Mouse (Mus musculus) small intestine, adult 2 months (tissue): ENCODE results near the gene Galnt3. TPM values are rescaled to one million over a fixed set of nuclear protein-coding genes. Genes with fewer than 3 reads are reported as not detected.
A peak's percentile ranks its signal among the peaks of the same experiment; 100 is the strongest.

ENCODE experiments used
- H3K27ac ChIP-seq: fragments of 200-500 bp; 2 replicates; pipeline ENCODE4 v1.5.1; 2012; ENCODE audit warnings: low read depth, low read length, control low read depth, inconsistent platforms; ENCODE audit not compliant: insufficient read depth
- H3K27me3 ChIP-seq: fragments of 200-500 bp; 2 replicates; pipeline ENCODE4 v1.6.1; 2012; ENCODE audit warnings: mild to moderate bottlenecking, moderate library complexity, low read length, inconsistent platforms; ENCODE audit not compliant: control insufficient read depth, insufficient read depth
- H3K36me3 ChIP-seq: fragments of 200-500 bp; 2 replicates; pipeline ENCODE4 v1.6.1; 2012; ENCODE audit warnings: mild to moderate bottlenecking, low read length, control low read depth, inconsistent platforms; ENCODE audit not compliant: control insufficient read depth, insufficient read depth
- H3K4me1 ChIP-seq: fragments of 200-500 bp; 2 replicates; pipeline ENCODE4 v1.6.1; 2012; ENCODE audit warnings: low read length, inconsistent platforms, mixed read lengths; ENCODE audit not compliant: control insufficient read depth, insufficient read depth, insufficient read length
- H3K4me3 ChIP-seq: fragments of 200-500 bp; 2 replicates; pipeline ENCODE4 v1.5.1; 2012; ENCODE audit warnings: low read depth, mild to moderate bottlenecking, control low read depth, inconsistent platforms, low read length, moderate library complexity
- CTCF ChIP-seq: fragments of 200-500 bp; IDR thresholded peaks from 2 replicates; pipeline ENCODE4 v1.5.1; 2012; ENCODE audit warnings: low read depth, mild to moderate bottlenecking, control low read depth, inconsistent platforms, low read length, moderate library complexity, mixed read lengths; ENCODE audit not compliant: insufficient replicate concordance, insufficient read length; ENCODE audit errors: extremely low read depth
- POLR2A ChIP-seq: fragments of 200-500 bp; IDR thresholded peaks from 2 replicates; pipeline ENCODE4 v1.6.1; 2012; ENCODE audit warnings: low read depth, mild to moderate bottlenecking, control low read depth, inconsistent platforms, low read length, moderate library complexity
- WGBS: fragments of 180-500 bp; shearing (Covaris S2); methylation state at CpG from one replicate; pipeline ENCODE4 v1.1.7; 2018; 5-methylcytosine and 5-hydroxymethylcytosine counted together
- polyA plus RNA-seq: library from polyadenylated mRNA; depleted of rRNA; stranded (reverse); fragments of >200 nt; gene quantifications from 2 replicates; pipeline ENCODE4 v1.2.3, GENCODE M21; 2012; rRNA removed

Galnt3 gene
- polyA plus RNA-seq: 4.4 and 4.7 TPM in 2 replicates

DNA sequence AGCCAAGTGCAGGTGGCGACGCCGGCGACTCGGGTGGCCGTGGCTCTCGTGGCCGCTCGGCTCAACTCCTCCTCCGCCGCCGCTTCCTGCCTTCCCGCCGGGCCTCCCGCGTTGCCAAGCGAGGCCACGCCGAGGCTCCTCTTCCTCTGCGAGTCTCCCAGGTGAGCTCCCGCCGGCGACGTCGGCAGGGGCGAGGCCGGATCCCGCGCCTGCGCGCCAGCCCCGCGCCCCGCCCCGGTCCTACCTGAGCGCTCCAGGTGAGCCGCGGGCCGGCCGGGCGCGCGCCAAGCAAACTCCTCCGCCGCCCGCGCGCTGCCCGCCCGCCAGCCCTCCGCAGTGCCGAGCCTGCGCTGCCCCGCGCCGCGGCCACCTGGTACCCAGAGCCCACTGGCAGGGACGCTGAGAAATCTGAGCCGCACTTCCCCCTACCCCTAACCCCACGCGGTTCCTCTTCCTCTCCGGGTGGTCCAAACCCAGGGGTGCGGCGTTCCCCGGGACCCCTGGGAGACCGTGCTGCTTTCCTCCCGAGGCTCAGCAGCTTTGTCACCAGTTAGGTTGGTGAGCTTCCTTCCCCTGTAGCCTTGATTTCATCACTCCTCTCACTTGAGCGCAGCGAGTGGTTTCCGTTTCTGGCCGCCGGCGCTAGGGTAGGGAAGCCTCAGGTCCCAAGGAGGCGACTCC, at the start of gene Galnt3:
Gene Galnt3, minus strand, starts transcription at position 404 of the 681 bp plus-strand sequence.
- 0 out of 2 replicates have a peak, but pooled peaks cover 3% of the 10 kb centered on the region for H3K27me3 ChIP-seq
- TF ChIP-seq CTCF: no peak
- no peak for TF ChIP-seq POLR2A
- peak within 1 kb of the TSS; percentile 19; the same call in 1 of the 2 replicates for H3K27ac ChIP-seq
- H3K36me3 ChIP-seq: no peaks in the 10 kb centered on the region
- no peaks in the 10 kb centered on the region for H3K4me1 ChIP-seq
- under 1% methylated on average over 74 of the region's 74 CpGs for WGBS
- peak within 1 kb of the TSS; percentile 90 for H3K4me3 ChIP-seq

DNA sequence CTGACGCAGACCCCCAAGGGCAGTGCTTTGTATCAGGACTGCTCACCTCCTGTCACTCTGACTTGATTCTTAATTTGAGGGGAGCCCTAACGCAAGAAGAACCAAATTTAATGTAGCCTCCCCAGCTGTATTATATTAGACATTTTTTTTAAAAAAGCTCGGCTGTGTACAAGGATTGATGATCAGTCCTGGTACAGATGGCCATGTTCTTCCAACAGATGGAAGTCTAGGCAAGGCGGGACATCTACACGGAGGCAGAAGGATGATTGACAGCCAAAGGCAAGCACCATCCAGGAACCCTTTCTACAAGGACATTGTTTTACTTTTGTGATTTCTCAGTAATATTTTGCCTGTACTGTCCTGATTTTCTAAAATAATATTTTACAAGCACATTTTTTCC, 48.3 kb upstream of the Galnt3 start:
- WGBS: 76% methylated on average over 5 of the region's 5 CpGs
- Histone ChIP-seq H3K4me1 (no peaks in the 10 kb centered on the region), H3K27ac (no peak overlapping the region), H3K4me3 (no peak overlapping the region), H3K27me3 (no peaks in the 10 kb centered on the region), H3K36me3 (no peaks in the 10 kb centered on the region)
- TF ChIP-seq CTCF: no peak
- no peak for TF ChIP-seq POLR2A

DNA sequence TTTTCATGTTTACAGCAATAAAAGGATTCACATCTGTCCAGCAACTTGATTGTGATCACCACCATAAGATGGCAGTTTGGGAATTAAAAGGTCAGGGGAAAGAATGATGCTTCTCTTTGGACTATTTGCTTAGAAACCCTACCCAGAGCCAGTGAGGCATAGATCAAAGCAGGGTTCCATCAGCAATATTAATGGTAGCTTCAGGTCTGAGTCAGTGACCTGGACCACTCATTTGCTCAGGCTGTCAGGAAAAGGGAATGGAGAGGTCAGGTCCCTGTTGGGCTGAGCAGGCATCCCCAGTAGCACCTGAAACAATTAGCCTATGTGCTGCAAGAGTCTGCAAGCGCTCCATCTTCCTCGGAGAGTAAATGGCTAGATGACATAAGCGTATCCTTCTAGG, 46.8 kb upstream of the Galnt3 start:
- WGBS: 93% methylated on average over 3 of the region's 3 CpGs
- Histone ChIP-seq H3K4me1 (no peaks in the 10 kb centered on the region), H3K4me3 (no peak overlapping the region), H3K36me3 (no peaks in the 10 kb centered on the region), H3K27ac (no peak overlapping the region), H3K27me3 (no peaks in the 10 kb centered on the region)
- TF ChIP-seq POLR2A: no peak
- no peak for TF ChIP-seq CTCF

DNA sequence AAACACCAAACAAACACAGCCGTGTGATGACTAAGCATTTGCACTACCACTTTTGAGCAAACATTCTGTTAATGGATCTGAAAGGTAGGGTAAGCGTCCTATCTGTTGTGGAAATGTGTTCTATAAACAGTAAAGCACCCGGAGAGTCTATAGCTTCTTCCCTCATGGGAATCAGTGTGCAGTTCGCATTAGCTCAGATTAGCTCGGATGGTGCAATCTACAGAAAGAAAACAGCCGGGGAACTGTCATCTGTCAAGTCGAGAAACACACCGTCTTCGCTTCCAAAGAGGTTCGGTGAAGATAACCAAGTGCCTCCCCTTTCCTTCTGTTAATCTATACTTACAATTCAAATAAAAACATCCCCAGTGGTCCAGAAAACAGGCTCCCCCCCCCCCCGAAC, 45.9 kb upstream of the Galnt3 start:
- WGBS: 60% methylated on average over 11 of the region's 11 CpGs

DNA sequence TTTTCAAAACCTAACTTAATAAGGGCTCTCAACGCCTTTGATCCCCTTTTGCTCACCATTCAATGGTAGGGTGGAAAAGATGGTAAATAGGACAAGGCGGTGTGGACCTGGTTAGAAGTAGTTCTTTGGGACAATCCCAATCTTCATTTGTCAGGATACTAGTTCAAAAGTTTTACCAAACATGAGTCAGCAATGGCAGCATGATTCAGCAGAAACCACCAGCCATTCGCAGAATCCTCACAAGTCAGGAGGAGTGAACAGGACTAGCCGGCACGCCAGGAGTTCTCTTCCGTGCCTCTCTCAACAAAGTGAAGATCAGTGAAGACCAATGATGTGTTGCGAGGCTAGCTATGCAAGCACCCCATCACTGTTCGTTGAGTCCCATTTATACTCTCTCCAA, 40.2 kb upstream of the Galnt3 start:
- whole genome bisulfite sequencing: 90% methylated on average over 8 of the region's 8 CpGs

More for the DNA sequence above, 45.9 kb upstream of the Galnt3 start:
- Histone ChIP-seq H3K36me3 (no peaks in the 10 kb centered on the region), H3K4me1 (no peaks in the 10 kb centered on the region), H3K27ac (no peak overlapping the region), H3K4me3 (no peak overlapping the region), H3K27me3 (no peaks in the 10 kb centered on the region)
- TF ChIP-seq POLR2A: no peak

DNA sequence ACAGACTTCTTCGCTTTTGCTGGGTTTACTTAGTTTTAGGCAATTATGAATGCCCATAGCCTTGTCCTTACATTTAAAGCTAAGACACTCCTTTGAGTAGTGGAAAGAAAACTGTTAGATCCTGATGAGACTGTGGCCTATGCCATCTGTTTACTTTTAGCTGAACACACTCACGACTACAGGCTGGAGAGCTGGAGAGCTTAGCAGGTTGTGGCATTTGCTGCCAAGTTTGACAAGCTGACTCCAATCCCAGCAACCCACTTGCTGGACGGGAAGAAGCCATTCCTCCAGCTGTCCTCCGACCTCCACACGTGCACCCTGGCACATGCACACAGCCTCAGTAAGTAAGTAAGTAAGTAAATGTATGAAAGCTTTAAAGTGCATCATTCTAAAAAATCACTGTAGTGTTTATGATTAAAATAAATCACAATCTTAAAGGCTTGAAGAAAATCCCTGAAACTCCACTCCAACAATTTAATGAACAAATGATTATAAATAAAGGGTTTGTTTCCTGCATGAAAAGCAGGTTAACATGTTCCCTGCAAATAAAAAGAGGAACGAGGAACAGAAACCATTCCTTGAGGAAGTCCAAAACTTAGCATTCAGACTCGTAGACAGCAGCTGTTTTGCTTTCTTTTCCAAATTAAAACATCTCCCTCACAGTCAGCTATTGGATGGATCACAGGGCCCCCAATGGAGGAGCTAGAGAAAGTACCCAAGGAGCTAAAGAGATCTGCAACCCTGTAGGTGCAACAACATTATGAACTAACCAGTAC, 33.5 kb upstream of the Galnt3 start:
- H3K27ac ChIP-seq: no peak overlapping the region
- H3K4me3 ChIP-seq: no peak overlapping the region
- H3K4me1 ChIP-seq: no peaks in the 10 kb centered on the region
- H3K36me3 ChIP-seq: no peaks in the 10 kb centered on the region
- WGBS: 49% methylated on average over 7 of the region's 7 CpGs
- TF ChIP-seq CTCF: no peak
- no peaks in the 10 kb centered on the region for H3K27me3 ChIP-seq

More for the DNA sequence above, 40.2 kb upstream of the Galnt3 start:
- Histone ChIP-seq H3K27me3 (no peaks in the 10 kb centered on the region), H3K4me1 (no peaks in the 10 kb centered on the region), H3K4me3 (no peak overlapping the region), H3K36me3 (no peaks in the 10 kb centered on the region), H3K27ac (no peak overlapping the region)
- TF ChIP-seq CTCF (no peak), POLR2A (no peak)

DNA sequence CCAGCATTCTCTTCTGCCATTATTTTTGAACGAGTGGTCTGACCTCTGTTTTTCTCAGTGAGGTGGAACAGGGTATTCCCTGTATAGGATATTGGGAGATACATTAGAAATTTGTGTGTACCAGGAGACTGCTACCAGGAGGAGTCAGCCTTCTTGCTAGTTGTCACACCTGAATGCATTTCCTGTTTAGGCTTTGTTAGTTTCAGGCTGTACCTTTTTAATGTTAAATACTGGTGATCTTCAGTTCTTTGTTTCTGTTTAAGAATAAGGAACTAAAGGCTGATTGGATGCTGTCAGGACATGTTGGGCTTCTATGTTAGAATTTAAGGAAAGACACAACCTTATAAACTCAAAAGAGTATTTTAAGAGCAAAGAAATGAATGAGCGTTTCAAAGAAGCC, 26.6 kb upstream of the Galnt3 start:
- TF ChIP-seq POLR2A (no peak), CTCF (no peak)
- WGBS: 83% methylated on average over 2 of the region's 2 CpGs

More for the DNA sequence above, 26.6 kb upstream of the Galnt3 start:
- Histone ChIP-seq H3K4me1 (no peaks in the 10 kb centered on the region), H3K27me3 (no peaks in the 10 kb centered on the region), H3K27ac (no peak overlapping the region), H3K4me3 (no peak overlapping the region), H3K36me3 (no peaks in the 10 kb centered on the region)
